Mouse (Mus musculus): Measurements from ENCODE around the gene H2-T22.

The H2-T22 gene

GRCm38 (mm10) chr17:35998545-35999305 lies 43.8 kb downstream of the H2-T22 start:
- DNase-seq (ENCODE audit: low read depth) = no peak

- no peak for DNase-seq (ENCODE audit: low read depth)
These were observed 44.6 kb downstream of the H2-T22 start for GRCm38 (mm10) chr17:35997713-35998510.

DNA sequence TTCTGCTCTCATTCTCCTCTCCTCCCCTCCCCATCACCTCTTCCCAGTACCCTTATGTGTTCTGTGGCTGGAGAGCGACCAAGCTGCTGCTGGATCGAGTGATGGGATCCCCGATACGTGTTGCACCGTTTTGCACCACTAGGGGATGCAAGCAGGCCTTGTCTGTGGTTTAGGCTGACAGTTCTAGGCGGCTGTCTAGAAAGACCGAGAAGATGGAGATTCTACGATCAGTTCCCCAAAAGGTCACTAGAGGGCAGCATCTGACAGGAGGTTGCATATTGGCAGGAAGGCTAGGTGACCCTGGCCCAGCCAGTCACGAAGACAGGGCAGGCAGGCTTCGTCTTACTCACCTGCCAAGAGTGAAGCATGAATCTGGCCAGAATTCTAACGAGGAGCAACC lies 45.6 kb downstream of the H2-T22 start:
- peak; percentile 97 for DNase-seq (ENCODE audit: low read depth)

DNA sequence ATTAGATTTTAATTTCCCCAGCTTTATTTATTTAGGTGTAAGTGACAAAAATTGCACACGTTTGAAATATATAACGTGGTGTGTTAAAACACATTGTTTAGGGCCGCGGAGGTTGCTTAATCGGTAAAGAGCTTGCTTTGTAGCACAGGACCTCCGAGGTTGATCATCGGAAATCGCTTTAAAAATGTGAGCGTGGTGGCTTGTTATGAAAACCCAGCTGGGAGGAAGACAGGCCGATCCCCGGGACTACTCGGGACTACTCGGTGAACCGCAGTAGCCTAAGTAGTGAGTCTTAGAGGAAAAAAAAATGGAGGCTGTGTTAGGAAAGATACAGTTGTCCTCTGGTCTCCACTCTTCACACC lies 47.7 kb downstream of the H2-T22 start:
- no peak for DNase-seq (ENCODE audit: low read depth)

GRCm38 (mm10) chr17:35994175-35994878 lies 48.2 kb downstream of the H2-T22 start:
- peak; percentile 53 for DNase-seq (ENCODE audit: low read depth)

DNA sequence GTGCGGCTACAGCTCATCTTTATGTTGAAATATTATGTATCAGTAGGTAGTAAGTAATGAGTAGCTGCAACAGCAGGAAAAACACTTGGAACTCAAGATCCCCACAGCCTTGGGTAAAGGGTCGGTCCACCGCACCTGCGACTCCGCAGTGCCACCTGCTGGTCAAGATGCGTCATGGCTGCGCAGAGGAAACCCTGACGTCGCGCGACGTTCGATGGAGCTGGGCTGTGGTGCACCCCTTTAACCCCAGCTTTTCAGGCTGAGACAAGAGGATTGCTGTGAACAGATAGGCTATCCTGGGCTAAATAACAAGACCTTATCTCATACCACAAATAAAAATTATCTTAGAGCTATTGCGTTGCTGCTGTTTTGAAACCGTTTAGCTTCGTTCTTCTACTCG lies 48.9 kb downstream of the H2-T22 start:
- peak; percentile 64 for DNase-seq (ENCODE audit: low read depth)

GRCm38 (mm10) chr17:35991781-35992180 lies 50.8 kb downstream of the H2-T22 start:
- DNase-seq (ENCODE audit: low read depth) = no peak
